Comparison of ENCODE assay signal across 17 mouse cellular contexts in genomic region chr12:91609425-91609824, GRCm38 (mm10). TPM values are rescaled to one million over a fixed set of nuclear protein-coding genes. Genes with fewer than 3 reads are reported as not detected.
DNase-seq lines count a peak whose midpoint lies in the region; ATAC-seq and TF ChIP-seq lines count a peak whose summit lies in the region.
"Had no signal": no experiment of that assay in that cellular context is flagged by ENCODE, and none has a peak within 500 bp of the region (broad histone marks: within the 10 kb centered on the region; RNA-seq: fewer than 3 reads in every experiment).

No protein-coding gene starts in this region.

- H3K27me3 ChIP-seq in hindbrain, embryonic 16.5 days (replicated peaks; ENCODE audit: control insufficient read depth, insufficient read depth, low read length) = no peaks in the 10 kb centered on the region
- no peaks in the 10 kb centered on the region for H3K27me3 ChIP-seq in hindbrain, embryonic 12.5 days
- H3K27me3 ChIP-seq in lung, embryonic 14.5 days (ENCODE audit: insufficient read depth, low read length) = no peaks in the 10 kb centered on the region
- H3K27me3 ChIP-seq: embryonic facial prominence, embryonic 15.5 days; forebrain, embryonic 15.5 days had no signal

- ATAC-seq in hindbrain, embryonic 16.5 days = peak; percentile 65; the same call in 1 of the 2 replicates
- ATAC-seq in hindbrain, embryonic 12.5 days (ENCODE audit: low FRiP score) = no peak
- ATAC-seq in lung, embryonic 14.5 days (ENCODE audit: insufficient read depth) = no peak
- ATAC-seq: forebrain, embryonic 15.5 days; inflammation-experienced regulatory T-cells, adult 6 months had no signal

- DNase-seq in cerebellum, postnatal 14 days = peak; percentile 37 to 49
- DNase-seq in cerebellum, adult 8-10 months = no peak
- DNase-seq in lung, embryonic 14.5 days = peak; percentile 44
- DNase-seq in lung, postnatal 4 days = no peak
- DNase-seq in brain, adult 2 months (ENCODE audit: low read depth, low spot score) = peak; percentile 37
- no peak for DNase-seq in testis, postnatal 14 days (ENCODE audit: low spot score)
- DNase-seq: adrenal gland, adult 8-10 months; gastrocnemius, postnatal 10 days; right cerebral cortex, postnatal 14 days; thymus, adult 2 months had no signal

- peaks cover 2% of the 10 kb centered on the region; the same call in 1 of the 2 replicates for H3K9me3 ChIP-seq in hindbrain, embryonic 16.5 days (ENCODE audit: control insufficient read depth, low read length)
- H3K9me3 ChIP-seq in hindbrain, embryonic 12.5 days (replicated peaks) = peaks cover 8% of the 10 kb centered on the region; the same call in 1 of the 2 replicates
- H3K9me3 ChIP-seq in lung, embryonic 14.5 days (ENCODE audit: low read depth, low read length) = no peaks in the 10 kb centered on the region
- H3K9me3 ChIP-seq: embryonic facial prominence, embryonic 15.5 days; forebrain, embryonic 15.5 days had no signal

- H3K36me3 ChIP-seq in hindbrain, embryonic 16.5 days (ENCODE audit: control insufficient read depth, insufficient read depth, low read length) = no peaks in the 10 kb centered on the region
- no peaks in the 10 kb centered on the region for H3K36me3 ChIP-seq in hindbrain, embryonic 12.5 days
- H3K36me3 ChIP-seq in lung, embryonic 14.5 days (ENCODE audit: insufficient read depth) = no peaks in the 10 kb centered on the region
- H3K36me3 ChIP-seq: embryonic facial prominence, embryonic 15.5 days; forebrain, embryonic 15.5 days had no signal

- no peak for TF ChIP-seq CTCF in lung, embryonic 14.5 days (IDR thresholded peaks at IDR 0.05; ENCODE audit: low read depth)

- no peaks in the 10 kb centered on the region for H3K4me1 ChIP-seq in hindbrain, embryonic 16.5 days (ENCODE audit: control insufficient read depth, insufficient read depth, low read depth, low read length)
- H3K4me1 ChIP-seq in hindbrain, embryonic 12.5 days = no peaks in the 10 kb centered on the region
- H3K4me1 ChIP-seq in lung, embryonic 14.5 days (ENCODE audit: insufficient read depth) = no peaks in the 10 kb centered on the region
- H3K4me1 ChIP-seq: embryonic facial prominence, embryonic 15.5 days; forebrain, embryonic 15.5 days had no signal

- no peak overlapping the region for H3K27ac ChIP-seq in hindbrain, embryonic 16.5 days (ENCODE audit: low read depth, low read length)
- no peak overlapping the region for H3K27ac ChIP-seq in hindbrain, embryonic 12.5 days
- no peak overlapping the region for H3K27ac ChIP-seq in lung, embryonic 14.5 days (ENCODE audit: low read depth)
- H3K27ac ChIP-seq: embryonic facial prominence, embryonic 15.5 days; forebrain, embryonic 15.5 days; liver, embryonic 14.5 days; macrophage had no signal

- no peak overlapping the region for H3K4me2 ChIP-seq in hindbrain, embryonic 16.5 days (ENCODE audit: low read length)
- H3K4me2 ChIP-seq in hindbrain, embryonic 12.5 days (replicated peaks) = no peak overlapping the region
- H3K4me2 ChIP-seq in lung, embryonic 14.5 days = no peak overlapping the region
- H3K4me2 ChIP-seq: embryonic facial prominence, embryonic 15.5 days; forebrain, embryonic 15.5 days had no signal

- 50% methylated on average over 5 of the region's 5 CpGs for WGBS in hindbrain, embryonic 16.5 days
- WGBS in hindbrain, embryonic 12.5 days = 78% methylated on average over 5 of the region's 5 CpGs
- WGBS in lung, embryonic 14.5 days = 85% methylated on average over 5 of the region's 5 CpGs

- no peak overlapping the region for H3K4me3 ChIP-seq in hindbrain, embryonic 16.5 days (ENCODE audit: low read length)
- no peak overlapping the region for H3K4me3 ChIP-seq in hindbrain, embryonic 12.5 days
- H3K4me3 ChIP-seq in lung, embryonic 14.5 days (ENCODE audit: low read depth, low read length) = no peak overlapping the region
- H3K4me3 ChIP-seq: embryonic facial prominence, embryonic 15.5 days; forebrain, embryonic 15.5 days had no signal

- H3K9ac ChIP-seq in hindbrain, embryonic 16.5 days (ENCODE audit: low read depth, low read length) = no peak overlapping the region
- H3K9ac ChIP-seq in hindbrain, embryonic 12.5 days = no peak overlapping the region
- no peak overlapping the region for H3K9ac ChIP-seq in lung, embryonic 14.5 days
- H3K9ac ChIP-seq: embryonic facial prominence, embryonic 15.5 days; forebrain, embryonic 15.5 days; liver, embryonic 14.5 days had no signal

RNA-seq across cellular contexts. Expression of gene Gtf2a1, which starts 19.1 kb away (rescaled TPM):
- 48.6 and 58.3 TPM in 2 replicates for polyA plus RNA-seq in hindbrain, embryonic 16.5 days (2015; fragmentation: Nextera tagmentation; extraction: Ambion mirVana)
- 78.2 and 86.8 TPM in 2 replicates for polyA plus RNA-seq in hindbrain, embryonic 12.5 days (2016; fragmentation: Nextera tagmentation; extraction: Ambion mirVana)
- polyA plus RNA-seq in lung, embryonic 14.5 days (2014; fragmentation: Nextera tagmentation; extraction: Ambion mirVana) = 36.1 and 38.2 TPM in 2 replicates

Comparison
In these comparisons a context has a peak if more than half of its experiments do, and no peak if none do; other contexts are left out.
1. DNase-seq: peak in cerebellum, postnatal 14 days (2 of 2), lung, embryonic 14.5 days (single experiment) and brain, adult 2 months (single experiment); none in cerebellum, adult 8-10 months (single experiment), lung, postnatal 4 days (0 of 2) and testis, postnatal 14 days (single experiment).